Mouse (Mus musculus): ENCODE data around the gene Celf5. TPM values are rescaled to one million over a fixed set of nuclear protein-coding genes. Genes with fewer than 3 reads are reported as not detected.
A peak's percentile ranks its signal among the peaks of the same experiment; 100 is the strongest.

Celf5 gene
- polyA plus RNA-seq, 1 experiment = 0.70 TPM

DNA sequence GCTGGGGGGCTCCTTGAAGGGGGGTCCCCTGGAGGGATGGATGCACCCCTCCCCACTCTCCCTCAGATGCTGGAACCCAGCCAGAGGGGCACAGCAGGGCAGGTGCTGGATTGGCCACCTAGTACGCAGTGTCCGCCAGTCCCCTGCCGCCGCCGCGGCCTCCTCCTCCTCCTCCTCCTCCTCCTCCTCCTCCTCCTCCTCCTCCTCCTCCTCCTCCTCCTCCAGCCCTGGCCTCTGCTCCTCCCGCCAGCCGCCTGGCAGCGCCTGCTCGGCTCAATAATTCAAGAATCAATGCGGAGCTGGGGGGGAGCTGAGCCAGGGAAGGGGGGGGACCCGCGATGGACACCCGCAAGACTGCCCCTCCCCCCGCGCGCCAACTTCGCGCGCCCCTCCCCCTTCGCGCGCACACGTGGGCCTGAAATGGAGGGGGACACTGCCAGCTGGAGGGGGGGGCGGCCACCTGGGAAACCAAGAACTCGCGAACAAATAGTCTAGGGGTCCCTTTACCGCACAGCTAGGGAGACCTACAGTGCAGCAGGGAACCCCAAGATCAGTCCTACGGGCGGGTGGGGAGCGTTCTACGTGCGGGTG is 56.3 kb downstream of the Celf5 start:
- no peak for TF ChIP-seq POLR2A (IDR thresholded peaks at IDR 0.05; ENCODE audit: low read depth, low read length)
- no peak for TF ChIP-seq CTCF (IDR thresholded peaks at IDR 0.05; ENCODE audit: extremely low read depth, insufficient read depth, insufficient read length, insufficient replicate concordance)
- peaks cover 12% of the 10 kb centered on the region for H3K4me1 ChIP-seq (ENCODE audit: control insufficient read depth, insufficient read depth, insufficient read length)
- under 1% methylated on average over 23 of the region's 33 CpGs for WGBS
- peak in 1 of 2 experiments; percentile 3 for DNase-seq (ENCODE audit: low read depth in 1 of 2, low spot score in 2 of 2)
- H3K4me3 ChIP-seq (ENCODE audit: extremely low read depth, insufficient read depth, insufficient read length) = peak overlapping the region; percentile 38; the same call in 1 of the 2 replicates
- no peaks in the 10 kb centered on the region for H3K36me3 ChIP-seq (ENCODE audit: control insufficient read depth, insufficient read depth, low read length)
- no peak overlapping the region for H3K27ac ChIP-seq (ENCODE audit: insufficient read depth, low read length)
- H3K27me3 ChIP-seq (ENCODE audit: control insufficient read depth, insufficient read depth, low read length) = peaks cover 5% of the 10 kb centered on the region

DNA sequence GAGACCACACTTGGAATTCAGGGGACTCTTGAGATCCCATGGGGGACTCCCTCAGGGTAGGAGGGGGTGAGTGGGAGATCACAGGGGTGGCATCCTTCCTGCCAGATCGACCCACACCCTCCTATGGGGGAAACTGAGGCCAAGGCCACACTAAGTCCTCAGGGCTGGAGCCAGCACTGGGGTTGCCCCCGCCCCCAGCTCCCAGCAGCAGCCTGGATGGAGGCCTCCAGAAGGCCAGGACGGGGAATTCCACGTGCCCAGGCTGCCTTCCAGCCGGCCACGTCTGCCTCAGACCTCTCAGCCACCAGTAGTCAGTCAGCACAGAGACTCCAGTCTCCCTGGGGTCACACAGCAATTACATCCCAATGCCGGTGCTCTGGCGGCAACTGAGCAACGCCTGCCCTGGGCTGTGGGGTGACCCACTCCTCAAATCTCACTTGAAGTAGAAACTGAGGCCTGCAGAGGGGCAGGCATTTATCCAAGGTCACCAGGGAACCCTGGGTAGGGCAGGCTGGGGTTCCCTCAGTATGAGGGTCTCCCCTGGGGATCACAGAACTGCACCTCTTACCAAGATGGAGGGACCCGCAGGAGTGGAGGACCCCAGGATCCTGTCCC is 57.2 kb downstream of the Celf5 start:
- Histone ChIP-seq H3K36me3 (ENCODE audit: control insufficient read depth, insufficient read depth, low read length) (no peaks in the 10 kb centered on the region), H3K27ac (ENCODE audit: insufficient read depth, low read length) (no peak overlapping the region), H3K4me3 (ENCODE audit: extremely low read depth, insufficient read depth, insufficient read length) (peak overlapping the region; percentile 5; the same call in 1 of the 2 replicates), H3K27me3 (ENCODE audit: control insufficient read depth, insufficient read depth, low read length) (peaks cover 5% of the 10 kb centered on the region), H3K4me1 (ENCODE audit: control insufficient read depth, insufficient read depth, insufficient read length) (peaks cover 8% of the 10 kb centered on the region; the same call in 1 of the 2 replicates)
- 75% methylated on average over 10 of the region's 10 CpGs for WGBS
- peak in 1 of 2 experiments; percentile 3 for DNase-seq (ENCODE audit: low read depth in 1 of 2, low spot score in 2 of 2)
- TF ChIP-seq POLR2A (IDR thresholded peaks at IDR 0.05; ENCODE audit: low read depth, low read length) (no peak), CTCF (IDR thresholded peaks at IDR 0.05; ENCODE audit: extremely low read depth, insufficient read depth, insufficient read length, insufficient replicate concordance) (no peak)

DNA sequence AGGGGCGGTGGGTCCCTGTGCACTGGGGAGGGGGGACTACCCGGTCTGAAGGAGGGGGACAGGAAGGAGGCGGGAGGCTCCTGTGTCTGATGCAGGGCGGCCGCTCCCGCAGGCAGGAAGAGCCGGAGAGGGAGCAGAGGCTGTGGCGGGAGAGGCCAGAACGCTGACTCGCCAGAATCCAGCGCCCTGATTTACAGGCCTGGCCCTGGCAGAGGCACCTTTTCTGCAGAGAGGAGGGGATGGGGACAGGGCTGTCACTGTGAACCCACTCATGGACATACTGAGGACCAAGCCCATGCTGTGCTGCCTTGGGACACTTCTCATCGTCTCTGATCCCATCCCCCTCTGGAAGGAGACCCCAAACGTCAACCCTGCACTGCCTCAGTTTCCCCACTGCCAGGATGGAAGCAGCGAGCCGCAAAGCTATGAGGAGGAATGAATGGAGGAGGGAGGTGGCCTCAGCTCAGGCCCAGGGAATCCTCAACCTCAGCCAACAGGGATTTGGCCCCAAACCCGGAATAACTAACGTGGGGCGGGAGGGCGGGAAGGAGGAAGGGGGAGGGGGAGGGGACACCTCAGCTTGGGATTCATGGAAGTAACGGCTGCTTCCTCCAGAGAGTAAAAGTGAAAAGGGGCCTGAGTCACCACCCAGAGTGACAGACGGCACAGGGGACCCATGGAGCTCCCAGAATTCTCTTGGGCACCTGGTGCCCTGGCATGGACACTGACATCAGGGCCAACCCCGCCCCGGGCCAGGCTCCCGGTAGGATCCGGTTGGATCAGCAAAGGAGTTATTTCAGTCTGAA is 58.1 kb downstream of the Celf5 start:
- 47% methylated on average over 22 of the region's 25 CpGs for WGBS
- 0 out of 2 replicates have a peak overlapping the region, but pooled peaks have one; percentile 24 for H3K27ac ChIP-seq (ENCODE audit: insufficient read depth, low read length)
- H3K27me3 ChIP-seq (ENCODE audit: control insufficient read depth, insufficient read depth, low read length) = peaks cover 5% of the 10 kb centered on the region
- peaks cover 8% of the 10 kb centered on the region; the same call in 1 of the 2 replicates for H3K4me1 ChIP-seq (ENCODE audit: control insufficient read depth, insufficient read depth, insufficient read length)
- DNase-seq (ENCODE audit: low read depth in 1 of 2, low spot score in 2 of 2) = peak in 1 of 2 experiments; percentile 3
- TF ChIP-seq POLR2A (IDR thresholded peaks at IDR 0.05; ENCODE audit: low read depth, low read length) (no peak), CTCF (IDR thresholded peaks at IDR 0.05; ENCODE audit: extremely low read depth, insufficient read depth, insufficient read length, insufficient replicate concordance) (no peak)
- no peak overlapping the region for H3K4me3 ChIP-seq (ENCODE audit: extremely low read depth, insufficient read depth, insufficient read length)
- H3K36me3 ChIP-seq (ENCODE audit: control insufficient read depth, insufficient read depth, low read length) = no peaks in the 10 kb centered on the region

DNA sequence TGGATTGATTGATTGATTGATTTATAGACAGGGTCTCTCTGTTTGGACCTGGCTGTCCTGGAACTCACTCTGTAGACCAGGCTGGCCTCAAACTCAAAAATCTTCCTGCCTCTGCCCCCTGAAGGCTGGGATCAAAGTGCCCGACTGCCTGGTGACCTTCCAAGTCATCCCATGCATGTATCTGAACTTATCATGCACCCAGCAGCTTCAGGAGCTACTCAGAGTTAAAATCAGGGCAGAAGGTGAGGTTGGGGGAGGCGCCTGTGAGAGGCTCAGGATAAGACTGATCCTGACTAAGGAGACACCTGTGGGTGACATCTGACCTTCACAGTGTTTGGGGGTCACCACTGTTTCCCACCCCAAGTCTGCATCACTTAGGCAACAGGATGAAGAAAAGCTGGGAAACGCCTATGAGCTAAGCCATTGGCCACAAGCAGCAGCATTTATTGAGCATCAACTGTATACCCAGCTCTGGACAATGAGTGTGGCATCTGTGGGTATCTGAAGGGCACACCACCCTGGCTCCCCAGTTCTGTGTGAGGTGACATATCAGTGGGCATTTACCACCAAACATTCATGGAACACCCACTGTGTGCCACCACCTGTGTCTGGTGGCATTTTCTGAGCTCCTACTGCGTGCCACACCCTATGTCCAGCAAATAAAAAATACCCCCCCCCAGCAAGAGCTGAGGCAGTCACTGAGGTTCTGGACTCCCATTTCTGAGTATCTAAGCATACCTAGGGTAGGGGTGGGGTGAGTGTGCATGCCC is 58.8 kb downstream of the Celf5 start:
- no peak overlapping the region for H3K27ac ChIP-seq (ENCODE audit: insufficient read depth, low read length)
- H3K4me3 ChIP-seq (ENCODE audit: extremely low read depth, insufficient read depth, insufficient read length) = no peak overlapping the region
- H3K36me3 ChIP-seq (ENCODE audit: control insufficient read depth, insufficient read depth, low read length) = no peaks in the 10 kb centered on the region
- TF ChIP-seq POLR2A (IDR thresholded peaks at IDR 0.05; ENCODE audit: low read depth, low read length) (no peak), CTCF (IDR thresholded peaks at IDR 0.05; ENCODE audit: extremely low read depth, insufficient read depth, insufficient read length, insufficient replicate concordance) (no peak)
- 76% methylated on average over 4 of the region's 4 CpGs for WGBS
- peak in 1 of 2 experiments; percentile 2 for DNase-seq (ENCODE audit: low read depth in 1 of 2, low spot score in 2 of 2)
- peaks cover 8% of the 10 kb centered on the region; the same call in 1 of the 2 replicates for H3K4me1 ChIP-seq (ENCODE audit: control insufficient read depth, insufficient read depth, insufficient read length)
- H3K27me3 ChIP-seq (ENCODE audit: control insufficient read depth, insufficient read depth, low read length) = peaks cover 5% of the 10 kb centered on the region

DNA sequence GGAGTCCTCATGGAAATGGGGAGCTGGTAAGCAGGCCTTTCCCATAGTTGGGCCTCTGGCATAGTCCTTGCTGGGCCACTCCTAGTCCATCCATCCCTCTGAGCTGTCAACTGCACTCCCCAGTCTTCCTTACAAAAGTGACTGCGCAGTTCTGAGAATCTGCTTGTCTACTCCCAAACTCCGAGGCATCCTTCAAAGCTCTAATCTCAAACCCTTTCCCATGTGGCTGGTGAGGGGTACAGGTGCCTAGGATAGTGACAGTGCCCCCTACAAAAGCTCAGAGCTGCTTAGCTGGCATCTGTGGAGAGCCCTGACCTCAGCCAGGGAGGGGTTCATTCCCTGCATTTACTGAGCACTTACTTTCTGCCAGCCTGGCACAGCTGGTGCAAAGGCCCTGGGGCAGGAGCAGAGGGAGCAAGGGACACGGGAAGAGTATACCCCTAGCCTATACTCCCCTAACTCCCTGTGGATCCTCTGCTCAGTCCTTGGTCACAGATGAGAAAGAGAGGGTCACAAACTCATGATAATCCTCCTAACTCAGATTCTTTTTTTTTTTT is 59.8 kb downstream of the Celf5 start:
- TF ChIP-seq CTCF (IDR thresholded peaks at IDR 0.05; ENCODE audit: extremely low read depth, insufficient read depth, insufficient read length, insufficient replicate concordance) = no peak
- no peak for TF ChIP-seq POLR2A (IDR thresholded peaks at IDR 0.05; ENCODE audit: low read depth, low read length)
- Histone ChIP-seq H3K4me3 (ENCODE audit: extremely low read depth, insufficient read depth, insufficient read length) (no peak overlapping the region), H3K4me1 (ENCODE audit: control insufficient read depth, insufficient read depth, insufficient read length) (peaks cover 8% of the 10 kb centered on the region; the same call in 1 of the 2 replicates), H3K27ac (ENCODE audit: insufficient read depth, low read length) (no peak overlapping the region), H3K27me3 (ENCODE audit: control insufficient read depth, insufficient read depth, low read length) (peaks cover 5% of the 10 kb centered on the region), H3K36me3 (ENCODE audit: control insufficient read depth, insufficient read depth, low read length) (0 out of 2 replicates have a peak, but pooled peaks cover under 1% of the 10 kb centered on the region)
- peak in 1 of 2 experiments; percentile 2 for DNase-seq (ENCODE audit: low read depth in 1 of 2, low spot score in 2 of 2)
- 83% methylated on average over 3 of the region's 3 CpGs for WGBS

DNA sequence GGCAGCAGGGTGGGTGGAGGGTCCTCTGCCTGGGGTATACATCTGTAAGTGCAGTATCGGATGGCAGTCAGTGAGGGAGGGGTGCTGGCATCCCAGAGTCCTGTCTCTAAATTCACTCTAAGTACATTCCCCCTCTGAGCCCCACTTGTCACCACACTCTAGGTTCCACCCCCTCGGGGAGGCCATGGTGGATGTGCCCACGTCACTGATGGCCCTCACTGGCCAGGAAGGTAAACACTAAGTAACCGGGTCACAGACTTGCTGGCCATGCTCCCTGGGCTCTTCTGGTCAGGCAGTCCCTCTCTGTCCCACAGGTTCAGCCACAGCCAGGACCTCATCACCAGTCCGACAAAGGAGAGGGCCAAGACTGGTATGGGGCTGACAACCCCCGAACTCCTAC is 60.3 kb downstream of the Celf5 start:
- no peak for DNase-seq (ENCODE audit: low read depth in 1 of 2, low spot score in 2 of 2)
- 87% methylated on average over 6 of the region's 6 CpGs for WGBS
- H3K27me3 ChIP-seq (ENCODE audit: control insufficient read depth, insufficient read depth, low read length) = peaks cover 4% of the 10 kb centered on the region
- no peak overlapping the region for H3K27ac ChIP-seq (ENCODE audit: insufficient read depth, low read length)
- 0 out of 2 replicates have a peak, but pooled peaks cover 2% of the 10 kb centered on the region for H3K36me3 ChIP-seq (ENCODE audit: control insufficient read depth, insufficient read depth, low read length)
- TF ChIP-seq POLR2A (IDR thresholded peaks at IDR 0.05; ENCODE audit: low read depth, low read length) (no peak), CTCF (IDR thresholded peaks at IDR 0.05; ENCODE audit: extremely low read depth, insufficient read depth, insufficient read length, insufficient replicate concordance) (no peak)
- H3K4me3 ChIP-seq (ENCODE audit: extremely low read depth, insufficient read depth, insufficient read length) = no peak overlapping the region
- H3K4me1 ChIP-seq (ENCODE audit: control insufficient read depth, insufficient read depth, insufficient read length) = peaks cover 8% of the 10 kb centered on the region; the same call in 1 of the 2 replicates

Data from spleen, adult 2 months (tissue).